In the genomic region with DNA sequence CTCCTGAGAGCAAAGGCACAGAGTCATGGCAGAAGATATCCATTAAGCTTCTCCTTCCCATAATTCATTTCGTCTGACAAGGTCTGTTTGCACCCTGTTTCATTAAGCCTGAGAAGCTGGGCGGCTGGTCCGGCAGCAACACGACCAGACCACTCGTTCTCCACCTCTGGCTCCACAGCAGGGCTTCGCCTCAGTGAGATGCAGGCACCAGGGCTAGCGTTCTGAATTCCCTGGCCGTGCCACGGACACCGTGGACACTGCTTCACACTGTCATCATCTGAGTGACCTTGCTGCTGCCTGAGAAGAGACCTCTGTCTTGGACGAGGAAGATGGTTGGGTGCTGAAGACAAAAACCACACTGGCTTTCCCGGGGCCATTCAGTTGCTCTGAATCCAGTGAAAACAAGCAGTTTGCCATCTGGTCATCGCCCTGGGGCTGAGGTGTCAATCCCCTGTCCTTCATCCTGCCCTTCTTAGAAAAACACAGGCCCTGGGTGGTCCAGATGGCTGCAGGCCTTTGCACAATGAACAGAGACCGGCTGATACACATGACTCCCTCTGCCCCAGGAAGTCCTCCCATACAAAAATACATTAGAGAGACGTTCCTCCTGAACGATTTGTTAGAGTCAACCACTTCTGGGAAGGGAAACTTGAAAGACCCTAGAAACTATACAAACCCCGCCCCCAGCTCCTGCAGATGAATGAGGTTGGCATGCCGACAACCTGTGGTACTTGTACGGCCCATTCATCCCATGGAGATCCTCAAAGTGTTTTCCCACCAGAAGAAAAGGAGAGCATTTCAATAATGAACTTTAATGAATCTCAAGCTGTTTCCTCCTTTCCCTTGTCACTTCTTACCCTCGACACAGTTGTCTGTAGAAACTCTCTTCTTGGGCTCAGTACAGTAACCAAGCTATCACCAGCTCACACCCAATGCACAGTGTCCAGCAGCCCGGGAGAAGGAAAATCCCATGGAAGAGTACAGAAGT, we compare ENCODE assay signal across 14 mouse cellular contexts. TPM values are rescaled to one million over a fixed set of nuclear protein-coding genes. Genes with fewer than 3 reads are reported as not detected.
DNase-seq lines count a peak whose midpoint lies in the region; ATAC-seq and TF ChIP-seq lines count a peak whose summit lies in the region.
"Had no signal": no experiment of that assay in that cellular context is flagged by ENCODE, and none has a peak within 500 bp of the region (broad histone marks: within the 10 kb centered on the region; RNA-seq: fewer than 3 reads in every experiment).

No protein-coding gene starts in this region.

- H3K27me3 ChIP-seq in forebrain, embryonic 11.5 days (ENCODE audit: control insufficient read depth, insufficient read depth, low read length) = no peaks in the 10 kb centered on the region
- H3K27me3 ChIP-seq in forebrain, embryonic 12.5 days = no peaks in the 10 kb centered on the region
- no peaks in the 10 kb centered on the region for H3K27me3 ChIP-seq in stomach, embryonic 14.5 days (ENCODE audit: control insufficient read depth, insufficient read depth, low read length)
- H3K27me3 ChIP-seq in stomach, postnatal 0 days (ENCODE audit: control insufficient read depth, insufficient read depth, low read length) = no peaks in the 10 kb centered on the region
- H3K27me3 ChIP-seq in limb, embryonic 13.5 days = no peaks in the 10 kb centered on the region; the same call in 1 of the 2 replicates
- H3K27me3 ChIP-seq: liver, embryonic 13.5 days had no signal

- peaks cover 2% of the 10 kb centered on the region; the same call in 1 of the 2 replicates for H3K9me3 ChIP-seq in forebrain, embryonic 11.5 days (ENCODE audit: control insufficient read depth, low read length)
- H3K9me3 ChIP-seq in forebrain, embryonic 12.5 days = no peaks in the 10 kb centered on the region
- H3K9me3 ChIP-seq in stomach, embryonic 14.5 days (ENCODE audit: control insufficient read depth, low read depth, low read length) = no peaks in the 10 kb centered on the region
- no peaks in the 10 kb centered on the region for H3K9me3 ChIP-seq in stomach, postnatal 0 days (ENCODE audit: control insufficient read depth, low read length)
- H3K9me3 ChIP-seq in limb, embryonic 13.5 days = no peaks in the 10 kb centered on the region; the same call in 1 of the 2 replicates
- H3K9me3 ChIP-seq: liver, embryonic 13.5 days had no signal

- H3K4me3 ChIP-seq in forebrain, embryonic 11.5 days (ENCODE audit: low read depth, low read length) = no peak overlapping the region
- no peak overlapping the region for H3K4me3 ChIP-seq in forebrain, embryonic 12.5 days (replicated peaks)
- no peak overlapping the region for H3K4me3 ChIP-seq in stomach, embryonic 14.5 days (ENCODE audit: low read depth, low read length)
- no peak overlapping the region for H3K4me3 ChIP-seq in stomach, postnatal 0 days (ENCODE audit: low read depth, low read length)
- no peak overlapping the region for H3K4me3 ChIP-seq in limb, embryonic 13.5 days
- H3K4me3 ChIP-seq: liver, embryonic 13.5 days had no signal

- TF ChIP-seq CTCF in stomach, postnatal 0 days (IDR thresholded peaks at IDR 0.05; ENCODE audit: low read depth) = no peak

- H3K4me2 ChIP-seq in forebrain, embryonic 11.5 days (ENCODE audit: low read depth, low read length, severe bottlenecking) = no peak overlapping the region
- H3K4me2 ChIP-seq in forebrain, embryonic 12.5 days = no peak overlapping the region
- H3K4me2 ChIP-seq in stomach, embryonic 14.5 days (replicated peaks; ENCODE audit: low read depth, low read length) = no peak overlapping the region
- H3K4me2 ChIP-seq in stomach, postnatal 0 days (replicated peaks; ENCODE audit: low read depth) = no peak overlapping the region
- H3K4me2 ChIP-seq in limb, embryonic 13.5 days (replicated peaks) = 0 out of 2 replicates have a peak overlapping the region, but pooled peaks have one; percentile 4
- H3K4me2 ChIP-seq: liver, embryonic 13.5 days had no signal

- no peaks in the 10 kb centered on the region; the same call in 1 of the 2 replicates for H3K4me1 ChIP-seq in forebrain, embryonic 11.5 days (replicated peaks; ENCODE audit: control insufficient read depth, insufficient read depth, low read length)
- peaks cover 10% of the 10 kb centered on the region for H3K4me1 ChIP-seq in forebrain, embryonic 12.5 days
- 0 out of 2 replicates have a peak, but pooled peaks cover under 1% of the 10 kb centered on the region for H3K4me1 ChIP-seq in stomach, embryonic 14.5 days (ENCODE audit: control insufficient read depth, insufficient read depth, low read length)
- no peaks in the 10 kb centered on the region for H3K4me1 ChIP-seq in stomach, postnatal 0 days (replicated peaks; ENCODE audit: control insufficient read depth, insufficient read depth)
- peaks cover 7% of the 10 kb centered on the region; the same call in 1 of the 2 replicates for H3K4me1 ChIP-seq in limb, embryonic 13.5 days
- H3K4me1 ChIP-seq: liver, embryonic 13.5 days had no signal

- H3K36me3 ChIP-seq in forebrain, embryonic 11.5 days (ENCODE audit: control insufficient read depth, insufficient read depth, low read length) = no peaks in the 10 kb centered on the region
- H3K36me3 ChIP-seq in forebrain, embryonic 12.5 days (replicated peaks) = no peaks in the 10 kb centered on the region
- H3K36me3 ChIP-seq in stomach, embryonic 14.5 days (ENCODE audit: control insufficient read depth, insufficient read depth, low read length) = no peaks in the 10 kb centered on the region
- H3K36me3 ChIP-seq in stomach, postnatal 0 days (ENCODE audit: control insufficient read depth, insufficient read depth, low read length) = no peaks in the 10 kb centered on the region
- no peaks in the 10 kb centered on the region for H3K36me3 ChIP-seq in limb, embryonic 13.5 days
- H3K36me3 ChIP-seq: liver, embryonic 13.5 days had no signal

- ATAC-seq in forebrain, embryonic 11.5 days (replicated peaks; ENCODE audit: low FRiP score) = peak; percentile 65; the same call in 1 of the 2 replicates
- ATAC-seq in forebrain, embryonic 12.5 days (ENCODE audit: low FRiP score) = no peak; the same call in 1 of the 2 replicates
- peak; percentile 54; the same call in 1 of the 2 replicates for ATAC-seq in stomach, embryonic 14.5 days (ENCODE audit: insufficient number of reproducible peaks, insufficient read depth, low FRiP score, low read depth)
- ATAC-seq in stomach, postnatal 0 days (ENCODE audit: low FRiP score, low TSS enrichment) = no peak
- no peak for ATAC-seq in limb, embryonic 13.5 days (ENCODE audit: low FRiP score, low read depth)
- no peak for ATAC-seq in erythroid progenitor cell, adult 5-6 weeks (replicated peaks; ENCODE audit: low FRiP score, poor library complexity, severe bottlenecking)

- H3K27ac ChIP-seq in forebrain, embryonic 11.5 days (ENCODE audit: low read depth, low read length) = no peak overlapping the region
- no peak overlapping the region for H3K27ac ChIP-seq in forebrain, embryonic 12.5 days
- no peak overlapping the region for H3K27ac ChIP-seq in stomach, embryonic 14.5 days (ENCODE audit: low read length)
- H3K27ac ChIP-seq in stomach, postnatal 0 days (replicated peaks) = no peak overlapping the region
- H3K27ac ChIP-seq in limb, embryonic 13.5 days = no peak overlapping the region
- H3K27ac ChIP-seq: liver, embryonic 13.5 days had no signal

- no peak overlapping the region for H3K9ac ChIP-seq in forebrain, embryonic 11.5 days (ENCODE audit: low read length)
- no peak overlapping the region for H3K9ac ChIP-seq in forebrain, embryonic 12.5 days
- H3K9ac ChIP-seq in stomach, embryonic 14.5 days (replicated peaks; ENCODE audit: low read depth, low read length) = no peak overlapping the region
- H3K9ac ChIP-seq in stomach, postnatal 0 days (ENCODE audit: low read length) = no peak overlapping the region
- no peak overlapping the region; the same call in 1 of the 2 replicates for H3K9ac ChIP-seq in limb, embryonic 13.5 days
- H3K9ac ChIP-seq: liver, embryonic 13.5 days had no signal

- no peak for TF ChIP-seq EP300 in stomach, postnatal 0 days (optimal IDR thresholded peaks at IDR 0.05)

- WGBS in forebrain, embryonic 11.5 days = 42% methylated on average over 21 of the region's 21 CpGs
- 40% methylated on average over 21 of the region's 21 CpGs for WGBS in forebrain, embryonic 12.5 days
- 29% methylated on average over 21 of the region's 21 CpGs for WGBS in stomach, embryonic 14.5 days
- WGBS in stomach, postnatal 0 days = 43% methylated on average over 21 of the region's 21 CpGs
- WGBS in limb, embryonic 13.5 days = 35% methylated on average over 21 of the region's 21 CpGs

- DNase-seq in forebrain, embryonic 11.5 days (ENCODE audit: low spot score) = peak; percentile 59
- DNase-seq in stomach, postnatal 0 days (ENCODE audit: low spot score) = no peak
- DNase-seq in thymus, adult 18-20 months = no peak
- no peak for DNase-seq in ovary, postnatal 10 days (ENCODE audit: low spot score)

RNA-seq across cellular contexts. Expression of gene Slc22a22, which starts 32.1 kb away (rescaled TPM):
- not detected in 2 replicates for polyA plus RNA-seq in forebrain, embryonic 11.5 days (2014; fragmentation: Nextera tagmentation; extraction: Ambion mirVana)
- not detected in 2 replicates for polyA plus RNA-seq in forebrain, embryonic 12.5 days (2016; fragmentation: Nextera tagmentation; extraction: Ambion mirVana)
- not detected in 2 replicates for polyA plus RNA-seq in stomach, embryonic 14.5 days (2014; fragmentation: Nextera tagmentation; extraction: Ambion mirVana)
- polyA plus RNA-seq in stomach, postnatal 0 days (2015; fragmentation: Nextera tagmentation; extraction: Ambion mirVana) = not detected in 2 replicates
- not detected in 2 replicates for polyA plus RNA-seq in limb, embryonic 13.5 days (2015; fragmentation: Nextera tagmentation; extraction: Ambion mirVana)
- total RNA-seq in erythroid progenitor cell, adult 5-6 weeks (2015; ENCODE audit: low replicate concordance) = not detected in 2 replicates
- total RNA-seq in erythroid progenitor cell, adult 5-6 weeks (2017; ENCODE audit: low replicate concordance) = not detected in 2 replicates
- total RNA-seq: common myeloid progenitor, adult 5-6 weeks; gastrocnemius, adult 18-20 months; neutrophil, adult 5-6 weeks had no signal
- polyA plus RNA-seq: adrenal gland, adult 2 months; heart, postnatal 0 days; liver, embryonic 13.5 days had no signal

Comparison
In these comparisons a context has a peak if more than half of its experiments do, and no peak if none do; other contexts are left out.
1. ATAC-seq: peak in forebrain, embryonic 11.5 days (single experiment) and stomach, embryonic 14.5 days (single experiment); none in forebrain, embryonic 12.5 days (single experiment), stomach, postnatal 0 days (single experiment), limb, embryonic 13.5 days (single experiment) and erythroid progenitor cell, adult 5-6 weeks (single experiment).